Mouse (Mus musculus) C2C12 (cell line): ENCODE data around the gene Kcnk5.

Source experiments
- CEBPB ChIP-seq: IDR thresholded peaks from one replicate; pipeline ENCODE4 v1.6.1; 2011; ENCODE audit warnings: low read depth, mild to moderate bottlenecking, control low read depth, moderate library complexity
- CTCF ChIP-seq: IDR thresholded peaks from one replicate; pipeline ENCODE4 v1.5.1; 2011; ENCODE audit not compliant: control insufficient read depth, insufficient read depth, insufficient read length
- MAX ChIP-seq: IDR thresholded peaks from one replicate; pipeline ENCODE4 v1.6.1; 2011; ENCODE audit warnings: mild to moderate bottlenecking, control low read depth
- MYOD1 ChIP-seq: IDR thresholded peaks from one replicate; pipeline ENCODE4 v1.6.1; 2011; ENCODE audit warnings: low read depth; ENCODE audit not compliant: control insufficient read depth, insufficient read length
- MYOG ChIP-seq: IDR thresholded peaks from one replicate; pipeline ENCODE4 v1.6.1; 2011; ENCODE audit not compliant: control insufficient read depth, insufficient read length; ENCODE audit errors: extremely low read depth
- USF1 ChIP-seq: IDR thresholded peaks from one replicate; pipeline ENCODE4 v1.6.1; 2011; ENCODE audit warnings: low read depth, mild to moderate bottlenecking, control low read depth, moderate library complexity

- TF ChIP-seq CTCF, result no peak
- no peak for TF ChIP-seq MYOG
- TF ChIP-seq MAX, result no peak
- TF ChIP-seq USF1, result no peak
- no peak for TF ChIP-seq CEBPB
- TF ChIP-seq MYOD1, result no peak
These were observed 3.0 kb downstream of the Kcnk5 start for GRCm38 (mm10) chr14:20178593-20178992.
